Mouse (Mus musculus) limb, embryonic 10.5 days (tissue): ENCODE data around the gene Fbxo21. TPM values are rescaled to one million over a fixed set of nuclear protein-coding genes. Genes with fewer than 3 reads are reported as not detected.

ENCODE experiments used
- polyA plus RNA-seq: library from polyadenylated mRNA; unstranded; fragments of >200 nt; fragmentation: Nextera tagmentation; extraction: Ambion mirVana; gene quantifications from 2 replicates; pipeline ENCODE4 v1.2.1, GENCODE M21; 2016

The Fbxo21 gene
- polyA plus RNA-seq, 1 experiment from 2014 or later: 93.4 TPM

Other genes with a start within 250 kb of the Fbxo21 start
- 0.26 and 0.50 TPM in 2 replicates for gene Nos1, start 195.7 kb upstream of the Fbxo21 start, polyA plus RNA-seq
- 0.14 and 0.48 TPM in 2 replicates for gene Tesc, start 51.0 kb downstream of the Fbxo21 start, polyA plus RNA-seq
- 36.8 and 37.9 TPM in 2 replicates for gene Fbxw8, start 178.7 kb downstream of the Fbxo21 start, polyA plus RNA-seq
- 0.03 TPM in 2 replicates for gene Hrk, start 187.9 kb downstream of the Fbxo21 start, polyA plus RNA-seq